Mouse (Mus musculus): ENCODE data around the gene Bcl2l13. TPM values are rescaled to one million over a fixed set of nuclear protein-coding genes. Genes with fewer than 3 reads are reported as not detected.

Gene Bcl2l13
- polyA plus RNA-seq, 1 experiment from 2014 or later = 27.6 TPM

DNA sequence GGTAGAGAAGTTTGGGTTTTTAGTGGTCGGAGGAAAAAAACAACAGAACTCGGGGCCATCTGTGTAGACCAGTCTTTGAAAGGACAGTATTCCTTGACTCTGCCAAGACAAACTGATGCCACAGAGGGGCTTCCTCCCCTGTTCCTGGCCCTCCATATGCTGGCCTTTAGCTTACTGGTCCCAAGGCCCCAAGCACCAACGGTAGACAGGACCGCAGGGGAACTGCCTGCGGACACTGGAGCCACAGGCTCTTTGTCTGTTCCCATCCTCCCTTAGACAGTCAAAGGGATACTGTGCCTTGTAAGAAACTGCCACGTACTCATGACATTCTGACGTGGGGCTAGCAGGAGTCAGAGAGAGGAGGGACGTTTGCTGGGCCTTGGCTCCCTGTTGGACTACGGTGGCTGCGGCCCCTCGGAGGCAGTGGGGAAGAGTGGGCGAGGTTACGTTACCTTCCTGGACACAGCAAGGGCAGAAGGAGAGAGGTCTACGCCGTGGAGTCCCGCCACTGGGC lies 101.1 kb downstream of the Bcl2l13 start:
- H3K9me3 ChIP-seq (ENCODE audit: control insufficient read depth, low read length) = no peaks in the 10 kb centered on the region
- H3K4me2 ChIP-seq (ENCODE audit: low read length) = no peak overlapping the region
- ATAC-seq (replicated peaks; ENCODE audit: low FRiP score, low TSS enrichment, low read depth) (no peak), DNase-seq (ENCODE audit: low spot score) (no peak)
- H3K4me1 ChIP-seq (replicated peaks; ENCODE audit: control insufficient read depth, insufficient read depth, low read length) = no peaks in the 10 kb centered on the region
- H3K27me3 ChIP-seq (replicated peaks; ENCODE audit: control insufficient read depth, insufficient read depth, low read length) = no peaks in the 10 kb centered on the region
- 87% methylated on average over 16 of the region's 16 CpGs for WGBS
- H3K9ac ChIP-seq (ENCODE audit: low read length) = no peak overlapping the region
- peaks cover 14% of the 10 kb centered on the region; the same call in 1 of the 2 replicates for H3K36me3 ChIP-seq (ENCODE audit: control insufficient read depth, insufficient read depth, low read length)
- H3K27ac ChIP-seq (ENCODE audit: low read depth) = no peak overlapping the region
- H3K4me3 ChIP-seq (ENCODE audit: low read depth, low read length) = no peak overlapping the region

DNA sequence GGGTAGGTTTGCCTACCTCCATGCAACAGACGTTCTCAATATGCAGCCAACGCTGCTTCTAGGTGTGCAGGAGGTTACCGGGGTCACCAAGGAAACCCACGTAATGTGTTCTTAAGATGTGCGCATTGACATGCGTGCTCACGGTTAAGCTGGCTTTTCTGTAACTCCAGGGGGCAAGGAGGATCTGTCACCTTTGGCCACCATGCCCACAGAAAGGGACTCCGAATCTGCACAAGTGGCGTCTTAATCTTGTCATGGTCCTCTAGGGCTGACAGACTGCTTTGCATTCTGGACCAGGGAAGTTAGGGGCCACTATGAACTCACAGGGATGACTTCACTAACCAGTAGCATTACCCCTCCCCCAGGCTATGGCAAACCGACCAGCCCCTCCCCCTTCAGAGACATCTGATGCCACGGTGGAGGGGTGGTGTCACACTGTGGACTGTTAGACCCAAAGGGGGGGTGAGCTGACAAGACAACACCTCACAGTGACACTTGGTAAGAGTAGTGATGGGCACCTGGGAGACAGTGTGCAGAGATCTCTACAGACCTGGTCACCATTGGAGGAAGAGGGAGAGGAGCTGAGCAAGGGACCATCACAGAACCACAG lies 102.1 kb downstream of the Bcl2l13 start:
- Histone ChIP-seq H3K9ac (ENCODE audit: low read length) (no peak overlapping the region), H3K4me2 (ENCODE audit: low read length) (no peak overlapping the region), H3K36me3 (ENCODE audit: control insufficient read depth, insufficient read depth, low read length) (peaks cover 6% of the 10 kb centered on the region; the same call in 1 of the 2 replicates), H3K27ac (ENCODE audit: low read depth) (no peak overlapping the region), H3K4me1 (replicated peaks; ENCODE audit: control insufficient read depth, insufficient read depth, low read length) (no peaks in the 10 kb centered on the region), H3K9me3 (ENCODE audit: control insufficient read depth, low read length) (no peaks in the 10 kb centered on the region), H3K4me3 (ENCODE audit: low read depth, low read length) (no peak overlapping the region), H3K27me3 (replicated peaks; ENCODE audit: control insufficient read depth, insufficient read depth, low read length) (no peaks in the 10 kb centered on the region)
- ATAC-seq (replicated peaks; ENCODE audit: low FRiP score, low TSS enrichment, low read depth) (no peak), DNase-seq (ENCODE audit: low spot score) (no peak)
- 86% methylated on average over 11 of the region's 11 CpGs for WGBS

DNA sequence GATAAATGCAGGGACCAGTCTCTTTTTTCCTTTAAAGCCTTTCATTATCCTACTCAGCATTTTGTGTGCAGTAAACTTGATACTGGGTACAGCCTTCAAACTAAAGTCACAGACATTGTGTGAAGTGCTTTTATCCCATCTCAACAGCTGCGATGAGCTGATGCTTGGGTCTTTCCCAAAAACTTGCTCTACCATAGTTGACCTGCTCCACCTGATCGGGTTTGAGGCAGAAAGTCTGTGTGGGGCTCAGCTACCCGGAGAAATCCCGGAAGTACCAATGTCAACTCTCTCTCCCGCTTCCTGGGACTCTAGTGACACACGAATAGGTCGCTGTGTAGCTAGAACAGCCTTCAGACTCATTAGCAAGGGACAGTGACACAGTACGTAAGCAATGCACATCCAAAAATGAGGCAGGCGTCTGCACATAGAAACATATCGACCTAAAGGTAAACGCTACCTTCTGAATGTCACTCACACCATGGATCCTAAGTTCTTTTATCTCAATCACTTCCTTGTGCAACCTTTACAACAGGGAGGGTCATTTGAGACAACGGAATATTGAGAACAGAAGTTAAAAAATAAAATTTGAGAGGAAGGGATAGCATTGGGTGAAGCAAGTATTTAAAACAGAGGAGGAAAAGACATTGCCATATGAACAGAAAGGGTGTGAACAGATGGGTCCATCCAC lies 102.9 kb downstream of the Bcl2l13 start:
- WGBS = 89% methylated on average over 12 of the region's 12 CpGs
- ATAC-seq (replicated peaks; ENCODE audit: low FRiP score, low TSS enrichment, low read depth) = no peak
- Histone ChIP-seq H3K9me3 (ENCODE audit: control insufficient read depth, low read length) (no peaks in the 10 kb centered on the region), H3K27me3 (replicated peaks; ENCODE audit: control insufficient read depth, insufficient read depth, low read length) (no peaks in the 10 kb centered on the region), H3K4me2 (ENCODE audit: low read length) (no peak overlapping the region), H3K4me3 (ENCODE audit: low read depth, low read length) (no peak overlapping the region), H3K36me3 (ENCODE audit: control insufficient read depth, insufficient read depth, low read length) (peaks cover 6% of the 10 kb centered on the region; the same call in 1 of the 2 replicates), H3K4me1 (replicated peaks; ENCODE audit: control insufficient read depth, insufficient read depth, low read length) (no peaks in the 10 kb centered on the region), H3K9ac (ENCODE audit: low read length) (no peak overlapping the region), H3K27ac (ENCODE audit: low read depth) (no peak overlapping the region)
- DNase-seq (ENCODE audit: low spot score) = no peak

DNA sequence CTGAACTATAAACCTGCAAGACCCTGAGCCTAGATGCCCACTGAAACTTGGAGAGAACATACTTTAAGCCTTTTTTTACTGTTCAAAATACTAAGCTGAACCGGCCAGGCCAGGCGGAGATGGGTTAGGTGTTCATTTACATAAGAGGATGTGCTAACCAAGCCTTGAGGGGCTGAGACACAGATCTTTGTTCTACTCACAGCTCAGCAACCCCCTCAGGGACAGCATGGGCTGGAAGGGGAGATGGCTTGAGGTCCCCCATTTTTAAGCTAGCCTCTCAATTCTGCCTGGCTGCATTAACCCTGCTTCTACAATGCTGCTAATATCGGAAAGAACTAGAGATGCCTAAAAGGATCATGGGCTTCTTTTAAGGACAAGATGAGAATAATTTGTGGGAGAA lies 103.8 kb downstream of the Bcl2l13 start:
- H3K4me1 ChIP-seq (replicated peaks; ENCODE audit: control insufficient read depth, insufficient read depth, low read length) = no peaks in the 10 kb centered on the region
- no peaks in the 10 kb centered on the region for H3K27me3 ChIP-seq (replicated peaks; ENCODE audit: control insufficient read depth, insufficient read depth, low read length)
- no peaks in the 10 kb centered on the region for H3K9me3 ChIP-seq (ENCODE audit: control insufficient read depth, low read length)
- no peak for DNase-seq (ENCODE audit: low spot score)
- H3K36me3 ChIP-seq (ENCODE audit: control insufficient read depth, insufficient read depth, low read length) = no peaks in the 10 kb centered on the region
- H3K9ac ChIP-seq (ENCODE audit: low read length) = no peak overlapping the region
- no peak overlapping the region for H3K4me2 ChIP-seq (ENCODE audit: low read length)
- ATAC-seq (replicated peaks; ENCODE audit: low FRiP score, low TSS enrichment, low read depth) = no peak
- no peak overlapping the region for H3K27ac ChIP-seq (ENCODE audit: low read depth)
- no peak overlapping the region for H3K4me3 ChIP-seq (ENCODE audit: low read depth, low read length)
- 80% methylated on average over 3 of the region's 3 CpGs for WGBS

- no peaks in the 10 kb centered on the region for H3K4me1 ChIP-seq (replicated peaks; ENCODE audit: control insufficient read depth, insufficient read depth, low read length)
- H3K4me3 ChIP-seq (ENCODE audit: low read depth, low read length) = no peak overlapping the region
- 85% methylated on average over 7 of the region's 7 CpGs for WGBS
- DNase-seq (ENCODE audit: low spot score) (no peak), ATAC-seq (replicated peaks; ENCODE audit: low FRiP score, low TSS enrichment, low read depth) (no peak)
- H3K27me3 ChIP-seq (replicated peaks; ENCODE audit: control insufficient read depth, insufficient read depth, low read length) = no peaks in the 10 kb centered on the region
- H3K9me3 ChIP-seq (ENCODE audit: control insufficient read depth, low read length) = no peaks in the 10 kb centered on the region
- no peak overlapping the region for H3K27ac ChIP-seq (ENCODE audit: low read depth)
- no peak overlapping the region for H3K4me2 ChIP-seq (ENCODE audit: low read length)
- H3K36me3 ChIP-seq (ENCODE audit: control insufficient read depth, insufficient read depth, low read length) = no peaks in the 10 kb centered on the region
- no peak overlapping the region for H3K9ac ChIP-seq (ENCODE audit: low read length)
Measured at GRCm38 (mm10) chr6:120940446-120941083, 104.6 kb downstream of the Bcl2l13 start.

DNA sequence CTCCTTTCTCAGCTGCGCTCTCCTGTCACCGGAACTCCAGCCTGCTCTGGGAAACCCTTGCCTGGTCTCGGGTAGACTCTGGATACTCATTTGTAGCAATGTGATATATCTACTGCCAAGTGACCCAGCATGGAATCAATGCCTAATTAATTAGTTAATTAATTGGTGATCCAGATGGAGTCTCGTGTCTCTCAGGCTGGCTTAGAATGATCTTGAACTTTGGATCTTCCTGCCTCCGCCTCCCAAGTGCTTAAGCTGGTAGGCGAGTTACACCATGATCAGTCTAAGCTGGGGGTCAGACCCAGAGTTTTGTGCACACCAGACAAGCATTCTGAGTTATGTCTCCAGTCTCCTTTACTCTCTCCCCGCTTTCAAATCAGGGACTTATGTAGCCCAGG lies 105.1 kb downstream of the Bcl2l13 start:
- no peaks in the 10 kb centered on the region for H3K4me1 ChIP-seq (replicated peaks; ENCODE audit: control insufficient read depth, insufficient read depth, low read length)
- WGBS = 79% methylated on average over 7 of the region's 7 CpGs
- no peaks in the 10 kb centered on the region for H3K9me3 ChIP-seq (ENCODE audit: control insufficient read depth, low read length)
- no peak overlapping the region for H3K27ac ChIP-seq (ENCODE audit: low read depth)
- no peak overlapping the region for H3K9ac ChIP-seq (ENCODE audit: low read length)
- ATAC-seq (replicated peaks; ENCODE audit: low FRiP score, low TSS enrichment, low read depth) (no peak), DNase-seq (ENCODE audit: low spot score) (no peak)
- no peak overlapping the region for H3K4me3 ChIP-seq (ENCODE audit: low read depth, low read length)
- no peaks in the 10 kb centered on the region for H3K36me3 ChIP-seq (ENCODE audit: control insufficient read depth, insufficient read depth, low read length)
- H3K27me3 ChIP-seq (replicated peaks; ENCODE audit: control insufficient read depth, insufficient read depth, low read length) = no peaks in the 10 kb centered on the region
- no peak overlapping the region for H3K4me2 ChIP-seq (ENCODE audit: low read length)

- H3K9me3 ChIP-seq (ENCODE audit: control insufficient read depth, low read length) = no peaks in the 10 kb centered on the region
- ATAC-seq (replicated peaks; ENCODE audit: low FRiP score, low TSS enrichment, low read depth) (no peak), DNase-seq (ENCODE audit: low spot score) (no peak)
- WGBS = 94% methylated on average over 13 of the region's 13 CpGs
- no peak overlapping the region for H3K4me3 ChIP-seq (ENCODE audit: low read depth, low read length)
- H3K9ac ChIP-seq (ENCODE audit: low read length) = no peak overlapping the region
- H3K27me3 ChIP-seq (replicated peaks; ENCODE audit: control insufficient read depth, insufficient read depth, low read length) = no peaks in the 10 kb centered on the region
- no peaks in the 10 kb centered on the region for H3K4me1 ChIP-seq (replicated peaks; ENCODE audit: control insufficient read depth, insufficient read depth, low read length)
- H3K36me3 ChIP-seq (ENCODE audit: control insufficient read depth, insufficient read depth, low read length) = no peaks in the 10 kb centered on the region
- H3K4me2 ChIP-seq (ENCODE audit: low read length) = no peak overlapping the region
- no peak overlapping the region for H3K27ac ChIP-seq (ENCODE audit: low read depth)
Measured at GRCm38 (mm10) chr6:120941575-120941974, 105.6 kb downstream of the Bcl2l13 start.

All from intestine, embryonic 14.5 days (tissue).